Mouse (Mus musculus) heart, adult 2 months (tissue): ENCODE measurements around the gene Pde6c.

Source experiments
- CTCF ChIP-seq: fragments of 200-600 bp; IDR thresholded peaks from 2 replicates; pipeline ENCODE4 v1.8.1; 2022; ENCODE audit warnings: antibody characterized with exemption, mild to moderate bottlenecking, moderate library complexity
- EP300 ChIP-seq: fragments of 200-500 bp; IDR thresholded peaks from 2 replicates; pipeline ENCODE4 v1.6.1; 2011; ENCODE audit warnings: low read depth, low read length, control low read depth; ENCODE audit not compliant: insufficient read depth
- POLR2A ChIP-seq: fragments of 200-500 bp; IDR thresholded peaks from 2 replicates; pipeline ENCODE4 v1.6.1; 2011; ENCODE audit warnings: mild to moderate bottlenecking, low read depth, low read length, control low read depth; ENCODE audit not compliant: insufficient read depth

- TF ChIP-seq EP300 (no peak), POLR2A (no peak), CTCF (no peak)
These were observed 99.5 kb downstream of the Pde6c start for GRCm38 (mm10) chr19:38232087-38232486.
